Mouse (Mus musculus): ENCODE results near the gene Pde4c. TPM values are rescaled to one million over a fixed set of nuclear protein-coding genes. Genes with fewer than 3 reads are reported as not detected.
A peak's percentile ranks its signal among the peaks of the same experiment; 100 is the strongest.

The Pde4c gene
- polyA plus RNA-seq, 1 experiment: 0.10 TPM

GRCm38 (mm10) chr8:70748246-70749096, 25.0 kb downstream of the Pde4c start:
- Histone ChIP-seq H3K79me2 (ENCODE audit: control insufficient read depth, insufficient read depth) (no peaks in the 10 kb centered on the region), H3K36me3 (ENCODE audit: control insufficient read depth, insufficient read depth) (no peaks in the 10 kb centered on the region), H3K27me3 (ENCODE audit: control insufficient read depth, insufficient read depth, insufficient read length) (peaks cover 29% of the 10 kb centered on the region), H3ac (ENCODE audit: control insufficient read depth, insufficient read length) (no peak overlapping the region), H3K4me3 (no peak overlapping the region), H3K4me2 (ENCODE audit: low read depth) (no peak overlapping the region)
- TF ChIP-seq POLR2A (IDR thresholded peaks at IDR 0.05; ENCODE audit: insufficient read length, low read depth): no peak
- TF ChIP-seq USF1 (IDR thresholded peaks at IDR 0.05; ENCODE audit: low read depth): no peak
- TF ChIP-seq MAX (IDR thresholded peaks at IDR 0.05; ENCODE audit: low read depth): no peak
- no peak for TF ChIP-seq MYOG (IDR thresholded peaks at IDR 0.05; ENCODE audit: control insufficient read depth in 1 of 3, insufficient read depth in 1 of 3, insufficient read length in 2 of 3, low read depth in 2 of 3)
- no peak for TF ChIP-seq REST (IDR thresholded peaks at IDR 0.05; ENCODE audit: insufficient read depth, insufficient read length)
- no peak for TF ChIP-seq TCF12 (IDR thresholded peaks at IDR 0.05; ENCODE audit: insufficient read depth, poor library complexity, severe bottlenecking)
- no peak for TF ChIP-seq SRF (IDR thresholded peaks at IDR 0.05; ENCODE audit: control insufficient read depth, insufficient read length, low read depth)
- TF ChIP-seq CEBPB (IDR thresholded peaks at IDR 0.05; ENCODE audit: insufficient read depth, poor library complexity, severe bottlenecking): no peak
- TF ChIP-seq POLR2AphosphoS2 (IDR thresholded peaks at IDR 0.05; ENCODE audit: insufficient read length, low read depth): no peak
- no peak for TF ChIP-seq TCF3 (IDR thresholded peaks at IDR 0.05; ENCODE audit: insufficient read length, low read depth)
- no peak for TF ChIP-seq MYOD1 (IDR thresholded peaks at IDR 0.05; ENCODE audit: control insufficient read depth in 1 of 3, insufficient read length in 2 of 3, low read depth in 2 of 3)

DNA sequence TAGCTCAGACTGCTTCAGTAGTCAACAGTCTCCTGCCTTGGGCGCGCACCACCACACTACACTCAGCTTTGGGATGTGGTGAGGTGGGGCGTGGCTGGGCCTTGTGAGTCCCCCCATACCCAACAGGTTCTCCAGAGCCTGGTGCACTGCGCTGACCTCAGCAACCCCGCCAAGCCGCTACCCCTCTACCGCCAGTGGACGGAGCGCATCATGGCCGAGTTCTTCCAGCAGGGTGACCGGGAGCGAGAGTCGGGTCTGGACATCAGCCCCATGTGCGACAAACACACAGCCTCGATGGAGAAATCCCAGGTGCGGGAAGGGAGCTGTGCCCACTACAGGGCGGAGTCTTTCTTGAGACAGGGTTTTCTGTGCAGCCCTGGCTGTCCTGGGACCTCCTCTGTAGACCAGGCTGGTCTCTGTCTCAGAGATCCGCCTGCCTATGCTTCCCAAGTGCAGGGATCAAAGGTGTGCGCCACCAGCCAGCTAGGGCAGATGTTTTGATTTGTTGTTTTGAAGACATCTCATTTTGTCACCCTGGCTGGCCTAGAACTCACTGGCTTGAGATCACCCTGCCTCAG, 25.7 kb downstream of the Pde4c start:
- Histone ChIP-seq H3K4me3 (no peak overlapping the region), H3K4me2 (ENCODE audit: low read depth) (no peak overlapping the region), H3K79me2 (ENCODE audit: control insufficient read depth, insufficient read depth) (no peaks in the 10 kb centered on the region), H3ac (ENCODE audit: control insufficient read depth, insufficient read length) (no peak overlapping the region), H3K27me3 (ENCODE audit: control insufficient read depth, insufficient read depth, insufficient read length) (peaks cover 23% of the 10 kb centered on the region), H3K36me3 (ENCODE audit: control insufficient read depth, insufficient read depth) (no peaks in the 10 kb centered on the region)
- TF ChIP-seq CEBPB (IDR thresholded peaks at IDR 0.05; ENCODE audit: insufficient read depth, poor library complexity, severe bottlenecking): no peak

DNA sequence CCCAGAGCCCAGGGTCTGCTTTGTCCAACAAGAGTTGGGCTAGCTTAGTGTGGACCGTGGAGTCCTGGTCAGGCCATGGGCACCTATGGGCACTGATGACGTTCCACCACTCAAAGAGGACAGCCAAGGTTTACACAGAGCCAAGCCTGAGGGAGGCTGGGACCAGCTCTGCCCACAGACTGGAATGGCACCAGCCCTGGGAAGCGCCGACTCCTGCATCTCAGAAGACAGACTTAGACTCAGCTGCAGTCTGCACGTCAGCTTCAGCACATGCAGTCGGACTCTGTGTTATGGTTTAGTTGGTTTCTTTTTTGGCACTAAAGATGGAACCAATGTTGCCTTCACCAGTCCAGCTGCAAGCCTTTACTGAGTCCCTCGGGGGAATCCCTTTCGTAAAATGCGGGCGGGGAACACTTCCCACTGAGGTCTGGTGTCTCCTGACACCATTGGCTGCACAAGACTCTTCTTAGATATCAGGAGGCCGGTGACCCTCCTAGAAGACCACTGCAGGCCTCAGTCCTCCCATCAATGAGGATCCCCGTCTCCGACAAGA, 26.7 kb downstream of the Pde4c start:
- no peaks in the 10 kb centered on the region for H3K79me2 ChIP-seq (ENCODE audit: control insufficient read depth, insufficient read depth)
- H3K36me3 ChIP-seq (ENCODE audit: control insufficient read depth, insufficient read depth): no peaks in the 10 kb centered on the region
- peaks cover 20% of the 10 kb centered on the region for H3K27me3 ChIP-seq (ENCODE audit: control insufficient read depth, insufficient read depth, insufficient read length)
- H3K4me2 ChIP-seq (ENCODE audit: low read depth): no peak overlapping the region
- no peak overlapping the region for H3K4me3 ChIP-seq
- no peak overlapping the region for H3ac ChIP-seq (ENCODE audit: control insufficient read depth, insufficient read length)
- TF ChIP-seq POLR2A (IDR thresholded peaks at IDR 0.05; ENCODE audit: insufficient read length, low read depth) (no peak), TCF12 (IDR thresholded peaks at IDR 0.05; ENCODE audit: insufficient read depth, poor library complexity, severe bottlenecking) (no peak), MYOD1 (IDR thresholded peaks at IDR 0.05; ENCODE audit: control insufficient read depth in 1 of 3, insufficient read length in 2 of 3, low read depth in 2 of 3) (no peak), POLR2AphosphoS2 (IDR thresholded peaks at IDR 0.05; ENCODE audit: insufficient read length, low read depth) (no peak), MAX (IDR thresholded peaks at IDR 0.05; ENCODE audit: low read depth) (no peak), E2F4 (IDR thresholded peaks at IDR 0.05; ENCODE audit: insufficient read depth) (no peak), REST (IDR thresholded peaks at IDR 0.05; ENCODE audit: insufficient read depth, insufficient read length) (no peak), MYOG (IDR thresholded peaks at IDR 0.05; ENCODE audit: control insufficient read depth in 1 of 3, insufficient read depth in 1 of 3, insufficient read length in 2 of 3, low read depth in 2 of 3) (no peak), CEBPB (IDR thresholded peaks at IDR 0.05; ENCODE audit: insufficient read depth, poor library complexity, severe bottlenecking) (no peak), TCF3 (IDR thresholded peaks at IDR 0.05; ENCODE audit: insufficient read length, low read depth) (no peak), SRF (IDR thresholded peaks at IDR 0.05; ENCODE audit: control insufficient read depth, insufficient read length, low read depth) (no peak), USF1 (IDR thresholded peaks at IDR 0.05; ENCODE audit: low read depth) (no peak)

GRCm38 (mm10) chr8:70752000-70752764, 28.7 kb downstream of the Pde4c start:
- Histone ChIP-seq H3K4me2 (ENCODE audit: low read depth) (peak overlapping the region; percentile 87), H3K27me3 (ENCODE audit: control insufficient read depth, insufficient read depth, insufficient read length) (peaks cover 6% of the 10 kb centered on the region), H3K36me3 (ENCODE audit: control insufficient read depth, insufficient read depth) (no peaks in the 10 kb centered on the region), H3K4me3 (peak overlapping the region; percentile 6), H3ac (ENCODE audit: control insufficient read depth, insufficient read length) (no peak overlapping the region), H3K79me2 (ENCODE audit: control insufficient read depth, insufficient read depth) (no peaks in the 10 kb centered on the region)
- no peak for TF ChIP-seq USF1 (IDR thresholded peaks at IDR 0.05; ENCODE audit: low read depth)
- no peak for TF ChIP-seq TCF12 (IDR thresholded peaks at IDR 0.05; ENCODE audit: insufficient read depth, poor library complexity, severe bottlenecking)
- no peak for TF ChIP-seq POLR2A (IDR thresholded peaks at IDR 0.05; ENCODE audit: insufficient read length, low read depth)
- no peak for TF ChIP-seq TCF3 (IDR thresholded peaks at IDR 0.05; ENCODE audit: insufficient read length, low read depth)
- TF ChIP-seq MYOG (IDR thresholded peaks at IDR 0.05; ENCODE audit: control insufficient read depth in 1 of 3, insufficient read depth in 1 of 3, insufficient read length in 2 of 3, low read depth in 2 of 3): no peak
- TF ChIP-seq REST (IDR thresholded peaks at IDR 0.05; ENCODE audit: insufficient read depth, insufficient read length): no peak
- TF ChIP-seq CEBPB (IDR thresholded peaks at IDR 0.05; ENCODE audit: insufficient read depth, poor library complexity, severe bottlenecking): no peak
- no peak for TF ChIP-seq MYOD1 (IDR thresholded peaks at IDR 0.05; ENCODE audit: control insufficient read depth in 1 of 3, insufficient read length in 2 of 3, low read depth in 2 of 3)
- TF ChIP-seq MAX (IDR thresholded peaks at IDR 0.05; ENCODE audit: low read depth): no peak
- no peak for TF ChIP-seq E2F4 (IDR thresholded peaks at IDR 0.05; ENCODE audit: insufficient read depth)
- no peak for TF ChIP-seq POLR2AphosphoS2 (IDR thresholded peaks at IDR 0.05; ENCODE audit: insufficient read length, low read depth)
- no peak for TF ChIP-seq SRF (IDR thresholded peaks at IDR 0.05; ENCODE audit: control insufficient read depth, insufficient read length, low read depth)

Data from myocyte (in vitro differentiated cells).